Mouse (Mus musculus): ENCODE data around the gene Ppp1r12b.

The Ppp1r12b gene

DNA sequence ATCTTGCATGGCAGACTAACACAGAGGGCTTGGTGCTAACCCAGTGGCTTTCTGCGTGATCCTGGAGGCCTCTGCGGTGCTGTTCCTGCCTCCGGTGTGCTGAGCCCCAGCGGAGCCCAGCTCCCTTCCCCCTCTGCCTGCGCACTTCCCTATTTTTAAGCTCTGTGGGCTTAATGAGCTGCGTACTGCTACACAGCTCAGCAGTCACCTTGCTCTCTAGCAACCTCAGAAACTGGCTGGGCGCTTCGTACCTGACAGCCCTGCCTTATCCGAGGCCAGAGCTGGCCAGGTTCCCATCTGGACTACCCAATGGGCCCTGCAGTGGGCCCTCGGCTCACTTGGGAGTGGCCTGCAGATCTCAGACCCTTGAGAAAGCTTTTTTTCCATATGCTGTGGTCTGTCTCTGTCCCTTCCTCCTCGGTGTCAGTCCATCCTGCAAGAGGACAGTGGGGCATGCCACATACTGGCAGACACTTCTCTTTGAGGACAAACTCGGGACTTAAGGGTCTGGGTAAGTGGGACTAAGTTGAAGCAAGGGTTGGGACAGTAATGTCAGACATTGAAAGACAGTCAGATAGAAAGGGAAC lies 235.9 kb downstream of the Ppp1r12b start:
- DNase-seq (ENCODE audit: low spot score in 2 of 2): peak in 1 of 2 experiments; percentile 33

DNA sequence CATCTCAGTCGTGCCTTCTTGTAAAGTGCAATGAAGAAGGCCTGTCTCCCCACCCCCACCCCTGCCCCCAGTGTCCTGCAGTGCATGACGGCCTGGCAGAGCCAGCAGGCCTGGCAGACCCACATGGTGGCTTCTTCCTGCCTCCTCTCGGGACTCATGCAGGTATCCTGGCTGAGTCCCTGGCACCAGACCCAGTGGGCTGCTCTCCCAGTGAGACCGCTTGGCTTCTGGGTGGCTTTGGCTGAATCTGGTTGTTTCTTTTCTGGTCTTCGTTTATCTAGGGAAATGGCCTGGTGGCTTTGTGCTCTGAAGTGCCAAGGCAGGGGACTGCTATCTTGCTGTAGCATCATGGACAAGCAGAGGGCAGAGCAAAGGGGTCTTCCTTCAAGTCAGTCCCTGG lies 240.7 kb downstream of the Ppp1r12b start:
- DNase-seq (ENCODE audit: low spot score in 2 of 2): no peak

DNA sequence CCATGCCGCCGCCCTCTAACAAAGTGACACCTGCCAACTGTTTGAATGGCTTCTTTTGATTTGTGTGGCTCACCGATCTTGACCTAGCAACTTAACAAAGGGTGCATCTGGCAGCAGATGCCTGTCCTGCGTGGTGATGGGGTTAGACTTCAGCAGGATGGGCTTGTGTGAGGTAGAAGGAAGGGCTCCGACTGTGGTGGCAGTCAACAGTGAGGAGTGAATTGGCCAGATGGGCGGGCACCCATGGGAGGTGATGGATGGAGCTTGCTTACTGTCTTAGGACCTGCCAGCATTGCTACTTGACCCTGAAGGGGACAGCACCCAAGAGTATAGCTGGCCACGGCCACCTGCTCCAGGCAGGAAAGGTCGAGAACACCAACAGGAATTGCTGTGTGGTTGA lies 241.6 kb downstream of the Ppp1r12b start:
- DNase-seq (ENCODE audit: low spot score in 2 of 2): no peak

DNA sequence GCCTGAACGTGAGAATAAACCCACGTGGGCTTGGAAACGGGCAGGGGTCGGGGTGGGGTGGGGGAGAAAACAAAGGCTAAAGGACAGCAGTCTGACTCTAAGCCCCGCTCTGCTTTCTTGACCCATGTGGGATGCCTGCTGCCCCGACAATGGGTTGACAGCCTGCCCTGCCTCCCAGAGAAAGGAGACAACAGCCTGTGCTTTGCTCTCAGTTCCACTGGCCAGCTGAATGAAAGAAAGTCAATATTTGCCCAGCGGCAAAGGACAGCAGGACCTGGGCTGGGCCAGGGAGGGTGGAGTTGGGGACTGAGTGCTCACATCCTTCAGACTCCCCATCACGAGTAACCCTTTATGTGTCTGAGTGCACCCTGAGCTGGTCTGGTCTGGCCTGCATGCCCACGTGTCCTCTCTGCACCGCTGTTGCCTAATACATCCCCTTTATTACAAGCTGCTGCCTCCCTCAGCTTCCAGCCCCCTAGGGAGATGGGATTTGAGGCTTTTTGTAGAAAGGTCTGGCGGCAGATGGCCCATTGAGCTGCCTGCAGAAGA lies 242.2 kb downstream of the Ppp1r12b start:
- DNase-seq (ENCODE audit: low spot score in 2 of 2): no peak

DNA sequence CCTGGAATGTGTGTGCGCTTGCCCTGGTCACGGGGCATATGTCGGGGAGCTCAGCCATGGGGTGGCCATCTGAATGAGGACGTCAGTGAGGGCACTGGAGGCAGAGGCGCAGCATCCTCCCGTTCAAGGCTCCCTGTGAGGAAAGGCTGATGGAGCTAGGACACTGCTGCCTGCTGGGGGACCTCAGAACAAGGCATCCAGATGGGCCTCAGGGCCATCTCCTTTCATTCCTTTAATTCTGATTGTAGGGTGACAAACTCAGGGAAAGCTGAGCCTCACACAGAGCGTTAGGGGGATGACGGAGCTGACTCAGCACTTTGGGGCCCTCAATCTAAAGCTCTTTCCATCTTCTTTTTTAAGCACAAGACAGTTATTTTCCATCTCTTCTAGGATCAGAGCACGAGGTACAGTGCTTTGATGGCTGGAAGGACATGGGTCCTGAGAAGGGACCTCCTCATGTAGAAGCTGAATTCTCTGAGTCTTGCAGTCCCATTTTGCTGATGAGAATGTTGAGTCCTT lies 242.9 kb downstream of the Ppp1r12b start:
- DNase-seq (ENCODE audit: low spot score in 2 of 2): no peak

DNA sequence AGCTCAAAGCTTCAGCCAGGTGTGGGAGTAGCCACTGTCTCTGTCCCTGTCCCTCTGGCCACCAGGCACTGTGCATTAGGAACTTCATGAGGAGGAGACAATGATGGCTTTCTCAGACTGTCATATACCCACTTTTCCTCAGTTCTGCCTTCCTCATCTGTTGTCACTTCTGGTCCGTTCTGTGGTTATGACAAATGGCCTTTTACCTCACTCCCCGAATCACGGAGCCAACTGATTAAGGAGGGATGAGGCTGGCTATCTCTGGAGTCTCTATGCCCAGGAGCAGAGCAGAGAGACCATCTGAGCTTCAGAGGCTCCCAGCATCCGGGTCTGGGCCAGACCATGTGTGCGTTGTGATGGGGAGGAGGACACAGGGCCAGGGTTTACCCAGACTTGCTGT lies 244.1 kb downstream of the Ppp1r12b start:
- DNase-seq (ENCODE audit: low spot score in 2 of 2): no peak

DNA sequence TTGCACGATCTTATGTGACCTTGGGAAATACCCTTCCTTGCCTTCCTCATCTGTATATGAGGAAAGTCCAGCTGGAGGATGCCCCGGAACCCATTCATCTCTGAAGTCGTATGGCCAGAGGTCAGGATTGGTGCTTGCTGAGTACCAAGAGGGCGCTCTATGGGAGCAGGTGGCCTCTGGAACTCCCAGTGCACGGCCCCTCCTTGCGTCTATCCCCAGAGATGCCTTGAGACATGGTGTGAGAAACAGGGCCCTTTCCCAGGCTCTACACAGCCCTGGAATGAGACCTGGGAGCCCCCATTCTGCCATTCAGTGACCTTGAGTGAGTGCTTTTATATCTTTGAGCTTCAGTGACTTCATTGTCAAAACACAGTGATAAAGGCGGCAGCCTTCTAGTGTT lies 244.7 kb downstream of the Ppp1r12b start:
- DNase-seq (ENCODE audit: low spot score in 2 of 2): no peak

DNA sequence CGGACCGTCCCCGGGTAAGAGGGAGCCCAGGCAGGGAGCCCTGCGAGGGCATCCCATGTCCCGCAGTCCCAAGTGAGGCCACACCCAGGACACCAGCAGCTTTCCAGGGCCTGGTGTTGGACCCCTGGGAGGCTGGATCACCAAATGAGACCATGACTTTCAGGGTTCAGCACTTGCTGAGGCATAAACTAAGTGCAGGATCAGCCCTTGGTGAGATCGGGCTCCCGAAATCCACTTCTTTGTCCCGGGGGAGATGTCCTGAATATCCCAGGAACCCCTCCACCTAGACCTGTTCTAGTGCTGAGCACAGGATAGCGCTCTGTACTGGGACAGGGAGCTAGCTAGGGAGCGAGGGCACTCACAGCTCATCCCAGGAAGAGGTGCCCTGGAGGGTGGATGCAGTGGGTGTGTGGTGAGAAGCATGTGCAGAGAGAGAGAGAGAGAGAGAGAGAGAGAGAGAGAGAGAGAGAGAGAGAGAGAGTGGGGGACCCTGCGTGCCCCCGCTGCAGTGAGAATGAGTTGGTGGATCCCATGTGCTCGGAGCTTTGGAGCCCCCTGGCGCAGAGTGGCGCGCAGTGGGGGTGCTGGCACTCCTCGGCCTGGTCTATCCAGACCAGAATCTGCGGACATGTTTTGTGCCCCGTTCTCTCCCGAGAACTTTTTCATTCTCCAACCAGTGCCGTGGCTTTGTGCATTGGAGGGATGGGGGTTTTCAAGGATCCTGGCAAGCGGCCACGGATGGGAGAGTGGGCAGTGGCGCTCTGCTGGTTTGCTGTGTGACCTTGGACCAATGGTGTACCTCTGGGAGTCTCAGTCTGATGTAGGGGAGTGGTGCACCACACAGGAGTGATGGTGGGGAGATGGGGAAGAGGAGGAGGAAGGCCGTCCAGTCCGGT lies 246.1 kb downstream of the Ppp1r12b start:
- no peak for DNase-seq (ENCODE audit: low spot score in 2 of 2)

DNA sequence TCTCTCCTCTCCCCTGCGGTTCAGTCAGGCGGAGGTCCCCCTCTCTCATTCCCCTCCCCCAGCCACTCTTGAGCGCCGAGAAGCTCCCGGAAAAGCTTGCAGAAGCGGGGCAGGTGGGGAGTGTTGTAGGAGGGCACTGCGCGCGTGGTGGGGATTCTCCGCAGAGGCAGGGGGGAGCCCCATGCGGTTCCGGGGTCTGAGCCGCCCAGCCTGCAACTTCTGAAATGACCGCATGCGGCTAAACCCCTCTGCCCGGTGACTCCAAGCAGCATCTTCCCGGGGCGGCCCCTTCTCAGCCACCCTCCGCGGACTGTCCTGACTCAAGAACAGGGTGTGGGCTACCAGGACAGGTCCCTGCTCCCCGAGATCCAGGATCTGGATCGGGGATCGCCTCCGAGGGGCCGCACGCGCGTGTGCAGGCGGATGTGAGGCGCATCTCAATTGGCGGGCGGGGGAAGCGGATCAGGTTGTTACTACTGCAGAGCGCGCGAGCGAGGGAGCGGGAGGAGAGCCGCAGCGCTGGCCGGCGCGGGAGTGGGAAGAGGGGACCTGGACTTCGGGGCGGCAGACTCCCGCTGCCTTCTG lies 246.8 kb downstream of the Ppp1r12b start:
- DNase-seq (ENCODE audit: low spot score in 2 of 2): peak; percentile 31 to 35

DNA sequence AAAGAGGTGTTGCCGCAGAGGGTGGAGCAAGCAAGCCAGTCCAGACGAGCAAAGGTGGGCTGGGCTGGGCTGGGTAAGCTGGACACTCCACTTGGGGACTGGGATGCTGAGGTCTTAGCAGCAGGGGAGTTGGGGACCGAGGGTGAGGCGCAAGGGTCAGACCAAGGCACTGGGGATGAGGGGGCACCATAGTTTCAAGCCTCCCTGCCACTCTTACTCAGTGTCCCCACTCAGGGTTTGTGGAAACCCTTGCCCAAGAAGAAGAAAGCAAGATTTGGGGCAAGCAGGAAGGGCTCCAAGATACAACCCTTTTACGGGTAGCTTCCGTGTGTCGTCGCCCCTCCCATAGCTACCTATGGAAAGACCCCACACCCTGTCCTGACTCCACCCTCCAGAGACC lies 247.5 kb downstream of the Ppp1r12b start:
- no peak for DNase-seq (ENCODE audit: low spot score in 2 of 2)

DNA sequence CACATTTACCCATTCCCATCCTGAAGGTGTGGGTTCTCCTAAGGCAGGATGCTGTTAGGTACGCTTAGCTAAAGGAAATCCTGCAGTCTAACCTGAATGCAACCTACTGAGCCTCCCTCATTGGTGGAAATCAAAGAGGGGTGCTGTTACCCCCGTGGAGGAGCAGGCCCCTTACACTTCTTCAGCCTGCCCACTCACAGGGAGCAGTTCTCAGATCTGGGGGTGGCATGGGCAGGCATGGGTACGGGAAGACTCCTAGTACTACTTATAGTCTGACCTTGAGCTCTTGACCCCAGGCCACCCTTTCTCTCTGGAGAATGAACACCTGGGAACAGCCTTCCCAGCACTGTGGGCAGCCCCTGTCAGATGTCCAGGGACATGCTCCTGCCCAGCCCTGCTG lies 248.2 kb downstream of the Ppp1r12b start:
- no peak for DNase-seq (ENCODE audit: low spot score in 2 of 2)

DNA sequence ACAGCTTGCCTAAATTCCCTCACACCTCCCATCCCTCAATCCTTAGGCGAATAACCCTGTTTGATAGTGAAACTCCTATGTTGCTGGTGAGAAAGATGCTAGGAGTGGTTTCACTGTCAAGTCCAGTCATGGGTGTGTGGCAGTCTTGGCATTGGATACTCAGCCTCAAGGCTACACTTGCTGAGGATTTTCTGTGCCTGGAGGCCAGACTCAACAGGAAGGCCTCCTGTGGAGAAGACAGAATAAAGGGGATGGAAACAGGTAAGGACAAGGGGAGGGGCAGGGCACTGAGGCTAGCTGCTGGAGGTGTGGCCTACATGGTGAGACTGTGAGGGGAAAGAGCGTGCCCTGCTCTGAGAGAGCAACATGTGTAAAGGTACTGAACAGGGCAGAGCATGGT lies 249.2 kb downstream of the Ppp1r12b start:
- no peak for DNase-seq (ENCODE audit: low spot score in 2 of 2)
